Mouse (Mus musculus) induced T-regulatory cell, adult 2 months (primary cell): ENCODE data around the gene Ttc13.

ENCODE experiments used
- DNase-seq: peaks from one replicate; pipeline ENCODE4 v3.0.0-alpha.2; 2012; ENCODE audit warnings: low read depth

Ttc13 gene

GRCm38 (mm10) chr8:124703526-124703925 lies 18.3 kb downstream of the Ttc13 start:
- DNase-seq: peak; percentile 61

- no peak for DNase-seq
Measured at GRCm38 (mm10) chr8:124702183-124702582, 19.6 kb downstream of the Ttc13 start.

- DNase-seq: peak; percentile 87
Measured at GRCm38 (mm10) chr8:124701023-124701422, 20.8 kb downstream of the Ttc13 start.

- DNase-seq: peak; percentile 61
Measured at GRCm38 (mm10) chr8:124700271-124700670, 21.5 kb downstream of the Ttc13 start.

- no peak for DNase-seq
Measured at GRCm38 (mm10) chr8:124695424-124696100, 26.2 kb downstream of the Ttc13 start.

GRCm38 (mm10) chr8:124691706-124692105 lies 30.1 kb downstream of the Ttc13 start:
- DNase-seq: no peak

GRCm38 (mm10) chr8:124688899-124689298 lies 32.9 kb downstream of the Ttc13 start:
- DNase-seq: no peak

- no peak for DNase-seq
Measured at GRCm38 (mm10) chr8:124682218-124682617, 39.6 kb downstream of the Ttc13 start.

- DNase-seq: peak; percentile 50
Measured at GRCm38 (mm10) chr8:124681792-124682157, 40.0 kb downstream of the Ttc13 start.

- DNase-seq: no peak
Measured at GRCm38 (mm10) chr8:124681077-124681791, 40.5 kb downstream of the Ttc13 start.

- DNase-seq: no peak
Measured at GRCm38 (mm10) chr8:124678246-124678645, 43.5 kb downstream of the Ttc13 start.

GRCm38 (mm10) chr8:124677486-124677885 lies 44.3 kb downstream of the Ttc13 start:
- peak; percentile 61 for DNase-seq

GRCm38 (mm10) chr8:124677078-124677477 lies 44.7 kb downstream of the Ttc13 start:
- no peak for DNase-seq

- DNase-seq: no peak
Measured at GRCm38 (mm10) chr8:124676661-124677060, 45.1 kb downstream of the Ttc13 start.

- DNase-seq: no peak
Measured at GRCm38 (mm10) chr8:124672345-124672744, 49.4 kb downstream of the Ttc13 start.

GRCm38 (mm10) chr8:124668798-124669197 lies 53.0 kb downstream of the Ttc13 start:
- no peak for DNase-seq

GRCm38 (mm10) chr8:124664414-124664813 lies 57.4 kb downstream of the Ttc13 start:
- DNase-seq: no peak

GRCm38 (mm10) chr8:124663874-124664230 lies 57.9 kb downstream of the Ttc13 start:
- DNase-seq: no peak

- peak; percentile 88 for DNase-seq
Measured at GRCm38 (mm10) chr8:124663112-124663873, 58.5 kb downstream of the Ttc13 start, which contains the start of gene 2310022B05Rik. Gene 2310022B05Rik (minus strand): TSS chr8:124663369.

- peak; percentile 36 for DNase-seq
Measured at GRCm38 (mm10) chr8:124662446-124663111, 59.2 kb downstream of the Ttc13 start.

GRCm38 (mm10) chr8:124661781-124662180 lies 60.0 kb downstream of the Ttc13 start:
- DNase-seq: no peak

GRCm38 (mm10) chr8:124658415-124658814 lies 63.4 kb downstream of the Ttc13 start:
- no peak for DNase-seq
